Mouse (Mus musculus): ENCODE data around the gene Tac1. TPM values are rescaled to one million over a fixed set of nuclear protein-coding genes. Genes with fewer than 3 reads are reported as not detected.
"Not testable (repeated sequence)": the region's sequence is repeated elsewhere in the genome, so short reads cannot be mapped to it uniquely, and the experiment has no call there.

Tac1 gene
- polyA plus RNA-seq (2015; fragmentation: Nextera tagmentation; extraction: Ambion mirVana): 155 and 170 TPM in 2 replicates

DNA sequence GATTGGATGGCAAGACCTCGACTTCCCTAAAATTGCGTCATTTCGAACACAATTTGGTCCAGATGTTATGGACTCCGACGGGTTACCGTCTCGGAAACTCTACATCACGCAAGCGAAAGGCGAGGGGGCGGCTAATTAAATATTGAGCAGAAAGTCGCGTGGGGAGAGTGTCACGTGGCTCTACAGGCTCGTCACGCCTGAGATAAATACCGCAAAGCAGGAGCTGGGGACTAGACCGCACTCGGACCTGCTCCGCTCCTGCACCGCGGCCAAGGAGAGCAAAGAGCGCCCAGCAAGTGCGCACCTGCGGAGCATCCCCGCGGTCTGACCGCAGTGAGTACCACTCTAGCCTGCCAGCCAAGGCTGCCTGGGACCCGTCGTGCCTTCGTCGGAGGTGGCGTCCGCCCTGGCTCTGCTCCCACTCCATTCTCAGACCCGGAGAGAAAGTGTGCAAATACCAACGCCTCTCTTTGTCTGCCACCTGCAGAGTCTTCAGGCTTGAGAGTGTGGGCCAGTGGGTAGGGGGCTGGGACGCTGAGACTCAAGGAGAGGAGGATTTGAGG, at the start of gene Tac1:
TSS of gene Tac1 (plus strand) at position 51 of the 563 bp plus-strand sequence.
- H3K27ac ChIP-seq (ENCODE audit: low read depth, low read length): no peak within 1 kb of the TSS
- no peaks in the 10 kb centered on the region for H3K9me3 ChIP-seq (ENCODE audit: control insufficient read depth, low read length)
- H3K4me2 ChIP-seq (ENCODE audit: low read length): peak within 1 kb of the TSS; percentile 93
- peak; percentile 84 for ATAC-seq
- H3K4me3 ChIP-seq (ENCODE audit: low read length): peak within 1 kb of the TSS; percentile 57
- peaks cover 17% of the 10 kb centered on the region for H3K4me1 ChIP-seq (ENCODE audit: control insufficient read depth, insufficient read depth, low read depth, low read length)
- H3K9ac ChIP-seq (ENCODE audit: low read depth, low read length): peak within 1 kb of the TSS; percentile 63
- peaks cover 21% of the 10 kb centered on the region for H3K27me3 ChIP-seq (replicated peaks; ENCODE audit: control insufficient read depth, insufficient read depth, low read length)
- H3K36me3 ChIP-seq (ENCODE audit: control insufficient read depth, insufficient read depth, low read length): no peaks in the 10 kb centered on the region
- 3% methylated on average over 37 of the region's 37 CpGs for WGBS

GRCm38 (mm10) chr6:7543511-7543910, 11.2 kb upstream of the Tac1 start:
- not testable (repeated sequence) for H3K9ac ChIP-seq (ENCODE audit: low read depth, low read length); H3K4me1 ChIP-seq (ENCODE audit: control insufficient read depth, insufficient read depth, low read depth, low read length); H3K4me2 ChIP-seq (ENCODE audit: low read length); H3K36me3 ChIP-seq (ENCODE audit: control insufficient read depth, insufficient read depth, low read length); H3K27me3 ChIP-seq (replicated peaks; ENCODE audit: control insufficient read depth, insufficient read depth, low read length); H3K9me3 ChIP-seq (ENCODE audit: control insufficient read depth, low read length); H3K4me3 ChIP-seq (ENCODE audit: low read length); ATAC-seq; H3K27ac ChIP-seq (ENCODE audit: low read depth, low read length)
- WGBS: 90% methylated on average over 2 of the region's 2 CpGs

- no peak overlapping the region for H3K27ac ChIP-seq (ENCODE audit: low read depth, low read length)
- 2% methylated on average over 25 of the region's 25 CpGs for WGBS
- H3K4me1 ChIP-seq (ENCODE audit: control insufficient read depth, insufficient read depth, low read depth, low read length): peaks cover 17% of the 10 kb centered on the region
- H3K4me3 ChIP-seq (ENCODE audit: low read length): peak overlapping the region; percentile 57
- H3K4me2 ChIP-seq (ENCODE audit: low read length): peak overlapping the region; percentile 93
- H3K9ac ChIP-seq (ENCODE audit: low read depth, low read length): 0 out of 2 replicates have a peak overlapping the region, but pooled peaks have one; percentile 21
- H3K9me3 ChIP-seq (ENCODE audit: control insufficient read depth, low read length): no peaks in the 10 kb centered on the region
- no peaks in the 10 kb centered on the region for H3K36me3 ChIP-seq (ENCODE audit: control insufficient read depth, insufficient read depth, low read length)
- peak; percentile 43; the same call in 1 of the 2 replicates for ATAC-seq
- H3K27me3 ChIP-seq (replicated peaks; ENCODE audit: control insufficient read depth, insufficient read depth, low read length): peaks cover 21% of the 10 kb centered on the region
These were observed 1.2 kb downstream of the Tac1 start for GRCm38 (mm10) chr6:7555688-7556476.

DNA sequence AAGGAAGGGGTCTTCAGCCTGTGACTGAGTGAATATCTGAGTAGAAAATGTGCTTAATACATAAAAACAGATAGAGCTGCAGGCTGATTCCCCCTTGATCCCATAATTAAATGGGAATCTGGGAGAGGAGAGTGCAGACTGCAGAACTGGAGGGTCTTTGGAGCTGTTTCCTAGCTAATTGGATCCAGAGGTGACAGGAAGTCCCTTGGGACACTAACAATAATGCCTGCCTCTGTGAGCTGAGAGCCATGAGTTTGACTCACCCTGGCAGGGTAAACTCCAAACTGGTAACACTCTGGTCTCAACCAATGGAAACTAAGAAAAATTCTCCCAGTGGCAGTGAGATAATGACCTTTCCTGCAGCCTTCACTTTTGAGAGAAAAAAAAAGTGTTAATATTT, 3.5 kb downstream of the Tac1 start:
- Histone ChIP-seq H3K27ac (ENCODE audit: low read depth, low read length) (no peak overlapping the region), H3K4me2 (ENCODE audit: low read length) (no peak overlapping the region), H3K4me3 (ENCODE audit: low read length) (no peak overlapping the region), H3K27me3 (replicated peaks; ENCODE audit: control insufficient read depth, insufficient read depth, low read length) (peaks cover 21% of the 10 kb centered on the region), H3K4me1 (ENCODE audit: control insufficient read depth, insufficient read depth, low read depth, low read length) (peaks cover 17% of the 10 kb centered on the region), H3K9ac (ENCODE audit: low read depth, low read length) (no peak overlapping the region), H3K36me3 (ENCODE audit: control insufficient read depth, insufficient read depth, low read length) (no peaks in the 10 kb centered on the region), H3K9me3 (ENCODE audit: control insufficient read depth, low read length) (no peaks in the 10 kb centered on the region)
- ATAC-seq: no peak

- peak overlapping the region; percentile 16; the same call in 1 of the 2 replicates for H3K4me2 ChIP-seq (ENCODE audit: low read length)
- no peaks in the 10 kb centered on the region for H3K27me3 ChIP-seq (replicated peaks; ENCODE audit: control insufficient read depth, insufficient read depth, low read length)
- H3K4me3 ChIP-seq (ENCODE audit: low read length): no peak overlapping the region
- H3K36me3 ChIP-seq (ENCODE audit: control insufficient read depth, insufficient read depth, low read length): no peaks in the 10 kb centered on the region
- peak; percentile 89 for ATAC-seq
- no peaks in the 10 kb centered on the region for H3K9me3 ChIP-seq (ENCODE audit: control insufficient read depth, low read length)
- 31% methylated on average over 6 of the region's 6 CpGs for WGBS
- H3K4me1 ChIP-seq (ENCODE audit: control insufficient read depth, insufficient read depth, low read depth, low read length): no peaks in the 10 kb centered on the region
- no peak overlapping the region for H3K9ac ChIP-seq (ENCODE audit: low read depth, low read length)
- H3K27ac ChIP-seq (ENCODE audit: low read depth, low read length): no peak overlapping the region
These were observed 7.8 kb downstream of the Tac1 start for GRCm38 (mm10) chr6:7562524-7562923.

DNA sequence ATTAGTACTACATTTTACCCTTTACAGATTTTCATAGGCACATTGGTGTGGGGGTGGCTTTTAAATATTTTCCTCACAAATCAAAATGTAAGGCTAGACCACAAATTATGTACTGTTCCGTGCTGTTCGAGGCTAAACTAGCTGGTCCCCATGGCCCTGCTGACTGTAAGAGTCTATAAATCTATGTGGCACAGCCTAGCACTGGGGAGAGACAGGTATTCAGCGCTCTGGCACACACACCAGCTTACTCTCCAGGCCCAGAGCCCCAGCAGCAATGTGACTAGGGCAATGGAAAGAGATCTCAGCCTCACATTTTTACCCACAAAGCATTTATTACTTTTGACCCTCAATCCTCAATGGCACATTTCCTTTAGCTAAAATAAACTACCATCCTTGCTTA, 9.9 kb downstream of the Tac1 start:
- Histone ChIP-seq H3K27me3 (replicated peaks; ENCODE audit: control insufficient read depth, insufficient read depth, low read length) (no peaks in the 10 kb centered on the region), H3K4me3 (ENCODE audit: low read length) (no peak overlapping the region), H3K9ac (ENCODE audit: low read depth, low read length) (no peak overlapping the region), H3K4me2 (ENCODE audit: low read length) (no peak overlapping the region), H3K27ac (ENCODE audit: low read depth, low read length) (no peak overlapping the region), H3K36me3 (ENCODE audit: control insufficient read depth, insufficient read depth, low read length) (no peaks in the 10 kb centered on the region), H3K4me1 (ENCODE audit: control insufficient read depth, insufficient read depth, low read depth, low read length) (no peaks in the 10 kb centered on the region), H3K9me3 (ENCODE audit: control insufficient read depth, low read length) (no peaks in the 10 kb centered on the region)
- 0 out of 2 replicates have a peak, but pooled peaks have one; percentile 63 for ATAC-seq
- 76% methylated on average over 3 of the region's 3 CpGs for WGBS

- Histone ChIP-seq H3K4me2 (ENCODE audit: low read length) (no peak overlapping the region), H3K27ac (ENCODE audit: low read depth, low read length) (no peak overlapping the region), H3K9ac (ENCODE audit: low read depth, low read length) (no peak overlapping the region), H3K4me1 (ENCODE audit: control insufficient read depth, insufficient read depth, low read depth, low read length) (no peaks in the 10 kb centered on the region), H3K36me3 (ENCODE audit: control insufficient read depth, insufficient read depth, low read length) (no peaks in the 10 kb centered on the region), H3K9me3 (ENCODE audit: control insufficient read depth, low read length) (no peaks in the 10 kb centered on the region), H3K4me3 (ENCODE audit: low read length) (no peak overlapping the region), H3K27me3 (replicated peaks; ENCODE audit: control insufficient read depth, insufficient read depth, low read length) (no peaks in the 10 kb centered on the region)
- ATAC-seq: no peak
- WGBS: 72% methylated on average over 1 of the region's 1 CpGs
These were observed 16.5 kb downstream of the Tac1 start for GRCm38 (mm10) chr6:7571144-7571543.

GRCm38 (mm10) chr6:7578031-7578430, 23.4 kb downstream of the Tac1 start:
- no peak overlapping the region for H3K4me2 ChIP-seq (ENCODE audit: low read length)
- WGBS: 82% methylated on average over 1 of the region's 1 CpGs

GRCm38 (mm10) chr6:7594445-7594844, 39.8 kb downstream of the Tac1 start:
- H3K9ac ChIP-seq (ENCODE audit: low read depth, low read length): no peak overlapping the region
- H3K9me3 ChIP-seq (ENCODE audit: control insufficient read depth, low read length): no peaks in the 10 kb centered on the region
- H3K4me2 ChIP-seq (ENCODE audit: low read length): no peak overlapping the region
- ATAC-seq: no peak
- H3K27me3 ChIP-seq (replicated peaks; ENCODE audit: control insufficient read depth, insufficient read depth, low read length): no peaks in the 10 kb centered on the region
- WGBS: 88% methylated on average over 2 of the region's 2 CpGs
- H3K4me3 ChIP-seq (ENCODE audit: low read length): no peak overlapping the region
- no peaks in the 10 kb centered on the region for H3K36me3 ChIP-seq (ENCODE audit: control insufficient read depth, insufficient read depth, low read length)
- H3K4me1 ChIP-seq (ENCODE audit: control insufficient read depth, insufficient read depth, low read depth, low read length): no peaks in the 10 kb centered on the region
- H3K27ac ChIP-seq (ENCODE audit: low read depth, low read length): no peak overlapping the region

More at GRCm38 (mm10) chr6:7578031-7578430, 23.4 kb downstream of the Tac1 start:
- Histone ChIP-seq H3K9me3 (ENCODE audit: control insufficient read depth, low read length) (no peaks in the 10 kb centered on the region), H3K9ac (ENCODE audit: low read depth, low read length) (no peak overlapping the region), H3K4me1 (ENCODE audit: control insufficient read depth, insufficient read depth, low read depth, low read length) (no peaks in the 10 kb centered on the region), H3K4me3 (ENCODE audit: low read length) (no peak overlapping the region), H3K27ac (ENCODE audit: low read depth, low read length) (no peak overlapping the region), H3K36me3 (ENCODE audit: control insufficient read depth, insufficient read depth, low read length) (no peaks in the 10 kb centered on the region), H3K27me3 (replicated peaks; ENCODE audit: control insufficient read depth, insufficient read depth, low read length) (no peaks in the 10 kb centered on the region)
- no peak for ATAC-seq
